Comparison of ENCODE assay signal across 21 mouse cellular contexts in genomic region chr1:134614554-134614953, GRCm38 (mm10). TPM values are rescaled to one million over a fixed set of nuclear protein-coding genes. Genes with fewer than 3 reads are reported as not detected.
DNase-seq lines count a peak whose midpoint lies in the region; ATAC-seq and TF ChIP-seq lines count a peak whose summit lies in the region.
"Had no signal": no experiment of that assay in that cellular context is flagged by ENCODE, and none has a peak within 500 bp of the region (broad histone marks: within the 10 kb centered on the region; RNA-seq: fewer than 3 reads in every experiment).

No protein-coding gene starts in this region.

- peak; percentile 29 for DNase-seq in MEL (ENCODE audit: low read depth, low spot score)
- DNase-seq in liver, embryonic 14.5 days (ENCODE audit: low read depth in 3 of 3, low spot score in 3 of 3): no peak
- DNase-seq in spleen, postnatal 4 days (ENCODE audit: low spot score in 2 of 2): no peak
- DNase-seq in left cerebral cortex, adult 11 months (ENCODE audit: low spot score): no peak
- no peak for DNase-seq in layer of hippocampus, postnatal 36 days
- DNase-seq: adrenal gland, adult 2 months; adrenal gland, postnatal 25 days; cerebellum, adult 11 months; cerebellum, adult 8-10 months; cerebellum, postnatal 14 days; gastrocnemius, postnatal 36 days; heart, adult 18-20 months; heart, postnatal 10 days had no signal

- TF ChIP-seq RAD21 in MEL (IDR thresholded peaks at IDR 0.05; ENCODE audit: low read depth, low read length): no peak

- H3K79me2 ChIP-seq in MEL (ENCODE audit: control insufficient read depth, insufficient read depth, low read length, poor library complexity): no peaks in the 10 kb centered on the region

- H3K36me3 ChIP-seq in MEL (ENCODE audit: control insufficient read depth in 1 of 2, insufficient read depth in 2 of 2, low read length in 2 of 2): peaks cover 2 to 57% of the 10 kb centered on the region in 2 experiments
- H3K36me3 ChIP-seq in liver, embryonic 14.5 days (replicated peaks; ENCODE audit: control insufficient read depth, insufficient read depth, low read depth): no peaks in the 10 kb centered on the region; the same call in none of the 2 replicates

- ATAC-seq in common myeloid progenitor, adult 5-6 weeks (replicated peaks; ENCODE audit: low read depth, poor library complexity, severe bottlenecking): 0 out of 2 replicates have a peak, but pooled peaks have one; percentile 18
- ATAC-seq in liver, embryonic 14.5 days (ENCODE audit: insufficient read depth): peak; percentile 84
- ATAC-seq in megakaryocyte progenitor cell, adult 5-6 weeks (replicated peaks; ENCODE audit: poor library complexity): peak; percentile 69
- ATAC-seq: forebrain, embryonic 14.5 days had no signal

- no peak overlapping the region for H3K4me3 ChIP-seq in MEL (ENCODE audit: control insufficient read depth in 1 of 2, insufficient read depth in 1 of 2, low read depth in 2 of 2, low read length in 2 of 2)
- H3K4me3 ChIP-seq in liver, embryonic 14.5 days (ENCODE audit: insufficient read depth in 1 of 2, low read depth in 2 of 2, low read length in 2 of 2): no peak overlapping the region
- H3K4me3 ChIP-seq: embryonic facial prominence, embryonic 13.5 days; heart, embryonic 10.5 days had no signal

- no peak for TF ChIP-seq EP300 in MEL (IDR thresholded peaks at IDR 0.05; ENCODE audit: low read depth in 1 of 2, low read length in 2 of 2)
- 0 out of 2 replicates have a peak, but pooled peaks have one; percentile 17 for TF ChIP-seq EP300 in liver, embryonic 14.5 days (IDR thresholded peaks at IDR 0.05; ENCODE audit: low read depth)

- no peak for TF ChIP-seq POLR2A in MEL (IDR thresholded peaks at IDR 0.05; ENCODE audit: control insufficient read depth in 1 of 2, insufficient read depth in 1 of 2, low read depth in 1 of 2, low read length in 2 of 2, poor library complexity in 1 of 2)

- WGBS in liver, embryonic 14.5 days (ENCODE audit: insufficient replicate concordance): 49% methylated on average over 5 of the region's 5 CpGs

- H3K4me2 ChIP-seq in liver, embryonic 14.5 days (ENCODE audit: low read depth): no peak overlapping the region
- H3K4me2 ChIP-seq: embryonic facial prominence, embryonic 13.5 days; hindbrain, embryonic 14.5 days had no signal

- no peaks in the 10 kb centered on the region for H3K27me3 ChIP-seq in MEL (ENCODE audit: control insufficient read depth in 1 of 2, insufficient read depth in 2 of 2, low read length in 2 of 2)
- no peaks in the 10 kb centered on the region for H3K27me3 ChIP-seq in liver, embryonic 14.5 days (ENCODE audit: control insufficient read depth, insufficient read depth, low read length)
- H3K27me3 ChIP-seq: CH12.LX; embryonic facial prominence, embryonic 13.5 days had no signal

- no peak overlapping the region for H3K27ac ChIP-seq in MEL (ENCODE audit: control insufficient read depth, low read depth, low read length)
- H3K27ac ChIP-seq in liver, embryonic 14.5 days: no peak overlapping the region; the same call in 1 of the 2 replicates
- H3K27ac ChIP-seq: embryonic facial prominence, embryonic 13.5 days; heart, embryonic 10.5 days; hindbrain, embryonic 14.5 days had no signal

- no peak overlapping the region for H3K9ac ChIP-seq in MEL (ENCODE audit: control insufficient read depth, low read depth, low read length, poor library complexity, severe bottlenecking)
- H3K9ac ChIP-seq in liver, embryonic 14.5 days (replicated peaks): no peak overlapping the region
- H3K9ac ChIP-seq: embryonic facial prominence, embryonic 13.5 days; hindbrain, embryonic 14.5 days had no signal

- peaks cover 2 to 3% of the 10 kb centered on the region in 2 experiments; a peak in 2 of 4 replicates for H3K4me1 ChIP-seq in MEL (ENCODE audit: control insufficient read depth in 1 of 2, insufficient read depth in 2 of 2, low read length in 2 of 2)
- H3K4me1 ChIP-seq in liver, embryonic 14.5 days (replicated peaks; ENCODE audit: control insufficient read depth in 2 of 2, insufficient read depth in 2 of 2, low read length in 1 of 2): peaks cover 0 to 8% of the 10 kb centered on the region in 2 experiments; a peak in 1 of 4 replicates
- H3K4me1 ChIP-seq: embryonic facial prominence, embryonic 13.5 days; heart, embryonic 10.5 days had no signal

- no peaks in the 10 kb centered on the region for H3K9me3 ChIP-seq in MEL (replicated peaks; ENCODE audit: insufficient read depth, low read length)
- no peaks in the 10 kb centered on the region for H3K9me3 ChIP-seq in liver, embryonic 14.5 days (ENCODE audit: control insufficient read depth, low read length)
- H3K9me3 ChIP-seq: embryonic facial prominence, embryonic 13.5 days; heart, embryonic 10.5 days had no signal

- TF ChIP-seq CTCF in MEL (IDR thresholded peaks at IDR 0.05 in 2 of 3, conservative IDR thresholded peaks at IDR 0.05 in 1 of 3; ENCODE audit: control insufficient read depth in 1 of 3, insufficient read depth in 1 of 3, low read depth in 2 of 3, low read length in 3 of 3, poor library complexity in 1 of 3, severe bottlenecking in 1 of 3): no peak
- no peak for TF ChIP-seq CTCF in liver, embryonic 14.5 days (IDR thresholded peaks at IDR 0.05; ENCODE audit: low read depth)

TF ChIP-seq in MEL, 35 proteins besides CTCF, POLR2A, EP300 and RAD21:
- TF ChIP-seq USF1 (IDR thresholded peaks at IDR 0.05; ENCODE audit: low read depth, low read length) (no peak), NRF1 (IDR thresholded peaks at IDR 0.05; ENCODE audit: insufficient read depth, low read depth, low read length, poor library complexity, severe bottlenecking) (no peak), TCF12 (IDR thresholded peaks at IDR 0.05; ENCODE audit: low read depth, low read length) (no peak), POLR2AphosphoS5 (IDR thresholded peaks at IDR 0.05; ENCODE audit: borderline replicate concordance, low read depth, low read length) (no peak), KAT2A (conservative IDR thresholded peaks at IDR 0.05; ENCODE audit: low read depth, low read length) (no peak), GATA1 (IDR thresholded peaks at IDR 0.05; ENCODE audit: low read depth, low read length) (no peak), MAZ (IDR thresholded peaks at IDR 0.05; ENCODE audit: low read depth, low read length) (no peak), TBP (IDR thresholded peaks at IDR 0.05; ENCODE audit: low read depth, low read length) (no peak), SMC3 (IDR thresholded peaks at IDR 0.05; ENCODE audit: low read depth, low read length) (no peak), ZKSCAN1 (IDR thresholded peaks at IDR 0.05; ENCODE audit: low read depth, low read length) (no peak), UBTF (IDR thresholded peaks at IDR 0.05; ENCODE audit: borderline replicate concordance, insufficient read depth, low read depth, low read length) (no peak), ZMIZ1 (IDR thresholded peaks at IDR 0.05; ENCODE audit: low read depth, low read length) (no peak), TAL1 (IDR thresholded peaks at IDR 0.05; ENCODE audit: low read length) (no peak)
TF ChIP-seq in MEL: peak in this region for 0.

RNA-seq across cellular contexts. Expression of gene Syt2, which starts 31.9 kb away (rescaled TPM):
- total RNA-seq in MEL (2012; rRNA removed): 0.07 TPM in 1 of 2 replicates, not detected in the other
- under 1 TPM in 1 of 2 experiments, not detected in 1; 0.31 TPM for polyA plus RNA-seq in MEL (2012; ENCODE audit: insufficient read depth in 1 of 2, insufficient read length in 2 of 2, low read depth in 1 of 2, low replicate concordance in 2 of 2, missing spikeins in 1 of 2)
- 0.05 TPM in 1 of 2 replicates, not detected in the other for total RNA-seq in common myeloid progenitor, adult 5-6 weeks (2017)
- polyA plus RNA-seq in liver, embryonic 14.5 days (2012; rRNA removed): 0.04 TPM in 2 replicates
- polyA plus RNA-seq in liver, embryonic 14.5 days (2014; fragmentation: Nextera tagmentation; extraction: Ambion mirVana): 0.08 TPM in 1 of 2 replicates, not detected in the other
- total RNA-seq in megakaryocyte progenitor cell, adult 5-6 weeks (2015): 0.05 and 0.10 TPM in 2 replicates
- total RNA-seq in megakaryocyte progenitor cell, adult 5-6 weeks (2017): not detected in 2 replicates
- total RNA-seq in layer of hippocampus, postnatal 36 days (2021): 10 to 100 TPM; 21.4 to 23.5 TPM
- total RNA-seq: CH12.LX; gastrocnemius, postnatal 36 days; heart, adult 18-20 months; hematopoietic stem cell, adult 5-6 weeks had no signal

RNA-seq across cellular contexts. Expression of gene Kdm5b, which starts 54.6 kb away (rescaled TPM):
- total RNA-seq in MEL (2012; rRNA removed): 25.5 and 37.7 TPM in 2 replicates
- polyA plus RNA-seq in MEL (2012; ENCODE audit: insufficient read depth in 1 of 2, insufficient read length in 2 of 2, low read depth in 1 of 2, low replicate concordance in 2 of 2, missing spikeins in 1 of 2): 10 to 100 TPM; 31.8 to 48.6 TPM
- total RNA-seq in common myeloid progenitor, adult 5-6 weeks (2017): 32.7 and 35.6 TPM in 2 replicates
- polyA plus RNA-seq in liver, embryonic 14.5 days (2012; rRNA removed): 1.5 and 1.8 TPM in 2 replicates
- 4.2 and 4.9 TPM in 2 replicates for polyA plus RNA-seq in liver, embryonic 14.5 days (2014; fragmentation: Nextera tagmentation; extraction: Ambion mirVana)
- total RNA-seq in megakaryocyte progenitor cell, adult 5-6 weeks (2015): 16.3 and 24.2 TPM in 2 replicates
- total RNA-seq in megakaryocyte progenitor cell, adult 5-6 weeks (2017): 18.0 and 20.6 TPM in 2 replicates
- 10 to 100 TPM; 72.0 to 73.4 TPM for total RNA-seq in layer of hippocampus, postnatal 36 days (2021)

Comparison
In these comparisons a context has a peak if more than half of its experiments do, and no peak if none do; other contexts are left out.
1. ATAC-seq: peak in every context shown above with its lines; median percentile 84 in liver, embryonic 14.5 days; 69 in megakaryocyte progenitor cell, adult 5-6 weeks; 18 in common myeloid progenitor, adult 5-6 weeks.
2. RNA of gene Syt2, which starts 31.9 kb away (total RNA-seq): 21.4 to 23.5 TPM in layer of hippocampus, postnatal 36 days; 0.05 to 0.10 TPM in megakaryocyte progenitor cell, adult 5-6 weeks, 0.05 TPM in common myeloid progenitor, adult 5-6 weeks and 0.07 TPM in MEL; every median in the first group is over 10 times any median in the second.